Mouse (Mus musculus) heart, embryonic 16.5 days (tissue): ENCODE data around the gene Gm8909. TPM values are rescaled to one million over a fixed set of nuclear protein-coding genes. Genes with fewer than 3 reads are reported as not detected.
A peak's percentile ranks its signal among the peaks of the same experiment; 100 is the strongest.

Source experiments
- ATAC-seq: fragments of 200-750 bp; cut with Nextera tagmentation; replicated peaks from 2 replicates; pipeline ENCODE4 v1.8.0; 2017; ENCODE audit warnings: moderate number of reproducible peaks; ENCODE audit not compliant: insufficient read depth, low FRiP score; ENCODE audit errors: extremely low read depth
- H3K27ac ChIP-seq: fragments of 300-500 bp; sonication (generic); 2 replicates; pipeline ENCODE4 v1.5.1; 2014; ENCODE audit warnings: mild to moderate bottlenecking, low read length, control low read depth, moderate library complexity
- H3K27me3 ChIP-seq: fragments of 300-500 bp; sonication (generic); 2 replicates; pipeline ENCODE4 v1.6.1; 2014; ENCODE audit warnings: low read length, mixed read lengths; ENCODE audit not compliant: control insufficient read depth, insufficient read depth
- H3K36me3 ChIP-seq: fragments of 300-500 bp; sonication (generic); 2 replicates; pipeline ENCODE4 v1.6.1; 2014; ENCODE audit not compliant: control insufficient read depth, insufficient read depth
- H3K4me1 ChIP-seq: fragments of 300-500 bp; sonication (generic); 2 replicates; pipeline ENCODE4 v1.6.1; 2014; ENCODE audit warnings: low read length, mixed read lengths; ENCODE audit not compliant: control insufficient read depth, insufficient read depth
- H3K4me2 ChIP-seq: fragments of 300-500 bp; sonication (generic); 2 replicates; pipeline ENCODE4 v1.6.1; 2014; ENCODE audit warnings: low read depth, mild to moderate bottlenecking, control low read depth, low read length
- H3K4me3 ChIP-seq: fragments of 300-500 bp; sonication (generic); 2 replicates; pipeline ENCODE4 v1.5.1; 2014; ENCODE audit warnings: mild to moderate bottlenecking, control low read depth, low read length
- H3K9ac ChIP-seq: fragments of 300-500 bp; sonication (generic); 2 replicates; pipeline ENCODE4 v1.6.1; 2014; ENCODE audit warnings: low read length, control low read depth
- H3K9me3 ChIP-seq: fragments of 300-500 bp; sonication (generic); replicated peaks from 2 replicates; pipeline ENCODE4 v1.6.1; 2016; ENCODE audit warnings: low read length; ENCODE audit not compliant: control insufficient read depth
- WGBS: fragments of 180-500 bp; shearing (Covaris S2); extraction: QIAGEN DNeasy Blood & Tissue Kit; methylation state at CpG from one replicate; pipeline ENCODE4 v1.1.7; 2014; 5-methylcytosine and 5-hydroxymethylcytosine counted together
- polyA plus RNA-seq: library from polyadenylated mRNA; unstranded; fragments of >200 nt; fragmentation: Nextera tagmentation; extraction: Ambion mirVana; gene quantifications from 2 replicates; pipeline ENCODE4 v1.2.1, GENCODE M21; 2015

The Gm8909 gene
- 1.8 and 1.9 TPM in 2 replicates for polyA plus RNA-seq

DNA sequence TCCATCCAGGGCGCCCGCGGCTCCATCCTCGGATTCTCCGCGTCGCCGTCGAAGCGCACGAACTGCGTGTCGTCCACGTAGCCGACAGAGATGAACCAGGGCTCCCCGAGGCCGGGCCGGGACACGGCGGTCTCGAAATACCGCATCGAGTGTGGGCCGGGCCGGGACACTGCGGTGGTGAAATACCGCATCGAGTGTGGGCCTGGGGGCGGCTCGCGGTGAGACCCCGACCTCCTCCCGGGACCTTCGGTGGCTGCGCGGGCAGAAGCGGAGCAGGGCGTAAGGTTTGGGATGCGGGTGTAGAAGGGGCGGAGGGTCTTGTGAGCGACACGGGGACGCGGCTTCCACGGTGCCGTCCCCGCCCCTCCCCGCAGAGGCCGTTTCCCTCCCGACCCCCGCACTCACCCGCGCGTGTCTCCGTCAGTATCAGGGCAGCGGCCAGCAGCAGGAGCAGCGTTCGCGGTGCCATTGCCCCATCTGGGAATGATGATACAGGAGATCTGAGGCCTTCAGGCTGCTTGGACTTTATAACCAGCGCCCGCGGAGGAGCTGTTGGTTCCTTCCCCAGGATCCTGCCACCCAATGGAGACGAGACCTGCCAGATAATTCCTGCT, at the start of gene Gm8909:
Gm8909 (minus strand) TSS at position 499 of the 614 bp plus-strand sequence.
- H3K9me3 ChIP-seq, result no peaks in the 10 kb centered on the region
- H3K27ac ChIP-seq, result no peak within 1 kb of the TSS
- ATAC-seq, result no peak
- H3K4me1 ChIP-seq, result peaks cover 3% of the 10 kb centered on the region; the same call in 1 of the 2 replicates
- peak within 1 kb of the TSS; percentile 55 for H3K4me3 ChIP-seq
- no peak within 1 kb of the TSS for H3K9ac ChIP-seq
- no peaks in the 10 kb centered on the region for H3K36me3 ChIP-seq
- peak within 1 kb of the TSS; percentile 63 for H3K4me2 ChIP-seq
- 3% methylated on average over 56 of the region's 63 CpGs for WGBS
- H3K27me3 ChIP-seq, result peaks cover 52% of the 10 kb centered on the region

DNA sequence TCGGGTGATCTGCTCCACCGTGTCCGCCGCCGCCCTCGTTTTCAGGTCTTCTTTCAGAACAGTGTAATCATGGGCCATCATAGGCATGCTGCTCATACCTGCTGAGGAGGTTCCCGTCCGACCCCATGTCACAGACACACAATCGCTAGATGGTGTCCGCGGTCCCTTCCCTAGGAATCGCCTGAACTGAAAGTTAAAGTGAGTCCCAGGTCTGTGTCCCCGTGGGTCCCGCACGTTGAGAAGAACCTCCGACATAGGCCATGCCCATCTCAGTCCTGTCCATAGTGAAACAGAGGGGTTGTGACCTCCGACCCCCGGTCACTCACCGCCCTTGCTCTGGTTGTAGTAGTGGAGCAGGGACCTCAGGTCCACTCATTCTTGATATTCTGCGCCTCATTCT, 47.2 kb upstream of the Gm8909 start:
- ATAC-seq, result no peak
- peak overlapping the region; percentile 1; the same call in 1 of the 2 replicates for H3K4me3 ChIP-seq
- peak overlapping the region; percentile 18; the same call in 1 of the 2 replicates for H3K4me2 ChIP-seq
- 4% methylated on average over 20 of the region's 20 CpGs for WGBS
- H3K9me3 ChIP-seq, result no peaks in the 10 kb centered on the region
- peaks cover 51% of the 10 kb centered on the region for H3K27me3 ChIP-seq
- H3K4me1 ChIP-seq, result no peaks in the 10 kb centered on the region; the same call in 1 of the 2 replicates
- H3K27ac ChIP-seq, result no peak overlapping the region
- no peaks in the 10 kb centered on the region for H3K36me3 ChIP-seq
- no peak overlapping the region for H3K9ac ChIP-seq

DNA sequence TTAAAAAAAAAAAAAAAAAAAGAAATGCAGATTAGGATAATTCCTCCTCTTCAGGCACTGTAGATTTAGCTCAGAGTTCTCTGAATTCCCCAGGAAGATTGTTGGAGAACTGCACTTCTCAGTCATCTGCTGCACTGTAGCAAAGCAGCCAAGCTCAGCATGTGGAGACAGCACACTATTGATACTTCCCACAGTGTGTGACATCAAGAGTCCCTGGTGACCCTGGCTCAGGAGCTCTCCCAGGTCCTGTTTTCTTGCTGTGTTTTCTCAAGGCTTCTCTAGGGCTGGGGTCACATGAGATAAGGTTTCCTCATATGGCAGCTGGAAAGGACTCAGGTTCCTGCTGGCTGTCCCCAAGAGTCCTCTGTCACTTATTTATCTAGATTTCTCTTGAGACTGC, 38.5 kb upstream of the Gm8909 start:
- Histone ChIP-seq H3K27ac (no peak overlapping the region), H3K36me3 (no peaks in the 10 kb centered on the region), H3K27me3 (peaks cover 25% of the 10 kb centered on the region), H3K4me3 (no peak overlapping the region), H3K4me2 (no peak overlapping the region), H3K9ac (no peak overlapping the region), H3K9me3 (no peaks in the 10 kb centered on the region), H3K4me1 (0 out of 2 replicates have a peak, but pooled peaks cover 3% of the 10 kb centered on the region)
- ATAC-seq, result no peak

DNA sequence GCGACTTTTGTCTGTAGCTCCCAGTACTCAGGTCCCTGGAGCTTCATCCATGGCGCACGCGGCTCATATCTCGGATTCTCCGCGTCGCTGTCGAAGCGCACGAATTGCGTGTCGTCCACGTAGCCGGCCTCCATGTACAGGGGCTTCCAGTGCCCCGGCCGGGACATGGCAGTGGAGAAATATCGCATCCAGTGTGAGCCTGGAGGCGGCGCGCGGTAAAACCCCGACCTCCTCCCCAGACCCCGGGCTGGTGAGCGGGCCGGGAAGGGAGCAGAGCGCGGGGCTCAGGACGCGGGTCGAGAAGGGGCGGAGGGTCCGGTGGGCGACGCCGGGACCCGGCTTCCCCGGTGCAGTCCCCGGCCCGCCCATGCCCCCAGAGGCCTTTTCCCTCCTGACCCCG, 37.5 kb upstream of the Gm8909 start:
- H3K4me3 ChIP-seq, result peak overlapping the region; percentile 59
- peak overlapping the region; percentile 66 for H3K4me2 ChIP-seq
- 0 out of 2 replicates have a peak, but pooled peaks have one; percentile 6 for ATAC-seq
- peaks cover 28% of the 10 kb centered on the region for H3K27me3 ChIP-seq
- H3K36me3 ChIP-seq, result no peaks in the 10 kb centered on the region
- no peaks in the 10 kb centered on the region for H3K9me3 ChIP-seq
- H3K27ac ChIP-seq, result no peak overlapping the region
- H3K4me1 ChIP-seq, result 0 out of 2 replicates have a peak, but pooled peaks cover 3% of the 10 kb centered on the region
- 2% methylated on average over 40 of the region's 41 CpGs for WGBS
- peak overlapping the region; percentile 30 for H3K9ac ChIP-seq

DNA sequence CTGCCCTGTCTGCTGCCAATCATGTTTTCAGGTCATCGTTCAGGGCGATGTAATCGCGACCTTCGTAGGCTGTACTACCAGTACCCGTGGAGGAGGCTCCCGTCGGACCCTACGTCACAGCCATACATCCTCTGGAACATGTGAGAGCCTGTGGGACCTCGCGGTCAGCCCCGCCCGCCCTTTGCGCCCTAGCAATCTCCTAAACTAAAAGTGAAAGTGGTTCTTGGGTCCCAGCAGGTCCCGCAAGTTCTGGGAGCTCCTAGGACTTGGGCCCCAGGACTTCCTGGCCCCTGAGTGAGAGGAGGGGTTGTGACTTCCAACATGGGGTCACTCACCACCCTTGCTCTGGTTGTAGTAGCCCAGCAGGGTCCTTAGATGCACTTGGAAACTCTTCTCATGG, 37.1 kb upstream of the Gm8909 start:
- ATAC-seq, result 0 out of 2 replicates have a peak, but pooled peaks have one; percentile 23

DNA sequence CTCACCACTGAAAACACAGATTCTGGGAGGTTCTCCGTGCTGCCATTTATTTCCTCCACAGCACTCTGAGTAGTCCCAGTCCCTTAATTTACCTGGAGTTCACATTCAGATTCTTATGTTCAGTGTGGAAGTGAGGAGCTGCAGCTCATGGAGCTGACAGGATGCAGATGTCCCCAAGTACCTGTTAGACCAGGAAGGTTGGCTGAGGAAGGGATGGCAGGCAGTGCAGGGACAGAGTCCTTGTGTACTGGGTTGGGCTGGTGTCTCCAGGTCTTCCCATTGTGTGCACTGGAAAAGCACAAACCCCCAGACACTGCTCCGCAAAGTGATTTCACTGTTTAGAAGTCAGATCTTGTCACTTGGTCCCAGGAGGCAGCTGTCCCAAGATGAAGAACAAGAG, 33.5 kb upstream of the Gm8909 start:
- Histone ChIP-seq H3K9me3 (no peaks in the 10 kb centered on the region), H3K27me3 (peaks cover 25% of the 10 kb centered on the region), H3K9ac (no peak overlapping the region), H3K36me3 (no peaks in the 10 kb centered on the region), H3K4me2 (no peak overlapping the region), H3K4me3 (no peak overlapping the region), H3K27ac (no peak overlapping the region), H3K4me1 (0 out of 2 replicates have a peak, but pooled peaks cover 3% of the 10 kb centered on the region)
- WGBS, result 86% methylated on average over 2 of the region's 2 CpGs
- no peak for ATAC-seq

More for the DNA sequence above, 37.1 kb upstream of the Gm8909 start:
- H3K27ac ChIP-seq, result no peak overlapping the region
- H3K4me3 ChIP-seq, result peak overlapping the region; percentile 59
- H3K9ac ChIP-seq, result peak overlapping the region; percentile 30
- no peaks in the 10 kb centered on the region for H3K9me3 ChIP-seq
- WGBS, result under 1% methylated on average over 15 of the region's 15 CpGs
- H3K27me3 ChIP-seq, result peaks cover 28% of the 10 kb centered on the region
- H3K36me3 ChIP-seq, result no peaks in the 10 kb centered on the region
- peak overlapping the region; percentile 66 for H3K4me2 ChIP-seq
- 0 out of 2 replicates have a peak, but pooled peaks cover 3% of the 10 kb centered on the region for H3K4me1 ChIP-seq

DNA sequence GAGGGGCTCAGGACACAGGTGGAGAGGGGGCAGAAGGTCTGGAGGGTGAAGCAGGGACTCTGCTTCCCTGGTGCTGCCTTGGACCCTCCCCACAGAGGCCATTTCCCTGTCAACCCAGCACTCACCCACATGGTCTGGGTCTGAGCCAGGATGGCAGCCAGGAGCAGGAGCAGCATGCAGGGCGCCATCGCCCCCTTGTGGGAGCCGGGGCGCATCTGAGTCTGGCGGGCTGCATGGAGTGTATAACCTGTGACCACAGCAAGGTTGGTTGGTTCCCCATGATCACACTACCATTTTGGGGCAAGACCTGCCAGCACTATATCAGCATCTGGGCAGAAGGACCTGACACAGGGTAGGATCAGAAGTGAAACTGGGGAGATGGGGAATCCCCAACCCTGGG, 30.0 kb upstream of the Gm8909 start:
- ATAC-seq, result peak; percentile 31; the same call in 1 of the 2 replicates
- peaks cover 14% of the 10 kb centered on the region for H3K27me3 ChIP-seq
- 9% methylated on average over 5 of the region's 5 CpGs for WGBS

DNA sequence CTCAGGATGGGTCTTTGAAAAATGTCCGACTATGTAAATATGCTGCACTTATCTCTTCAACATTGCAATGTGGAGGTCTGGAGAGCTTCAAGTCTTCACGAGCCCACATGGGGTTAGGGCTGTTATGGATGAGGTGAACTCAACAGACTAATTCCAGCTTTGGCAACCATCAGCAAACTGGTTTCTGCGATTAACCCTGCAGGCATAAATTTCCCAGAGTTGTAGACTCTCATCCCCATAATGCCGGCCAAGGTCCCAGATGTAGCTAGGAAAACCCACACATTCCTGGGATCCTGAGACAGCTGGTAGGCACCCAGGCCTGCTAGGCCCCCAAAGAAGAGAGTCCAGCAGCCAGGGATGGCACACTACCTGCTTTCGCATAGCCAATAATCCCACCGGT, 26.1 kb upstream of the Gm8909 start:
- H3K9ac ChIP-seq, result no peak overlapping the region
- peaks cover 19% of the 10 kb centered on the region for H3K27me3 ChIP-seq
- H3K27ac ChIP-seq, result no peak overlapping the region
- no peak overlapping the region for H3K4me2 ChIP-seq
- no peaks in the 10 kb centered on the region for H3K36me3 ChIP-seq
- no peaks in the 10 kb centered on the region for H3K4me1 ChIP-seq
- no peak overlapping the region for H3K4me3 ChIP-seq
- ATAC-seq, result no peak
- no peaks in the 10 kb centered on the region for H3K9me3 ChIP-seq
- 57% methylated on average over 6 of the region's 6 CpGs for WGBS

More for the DNA sequence above, 30.0 kb upstream of the Gm8909 start:
- Histone ChIP-seq H3K4me1 (no peaks in the 10 kb centered on the region), H3K4me3 (no peak overlapping the region), H3K9ac (no peak overlapping the region), H3K4me2 (no peak overlapping the region), H3K36me3 (no peaks in the 10 kb centered on the region), H3K27ac (no peak overlapping the region), H3K9me3 (no peaks in the 10 kb centered on the region)

DNA sequence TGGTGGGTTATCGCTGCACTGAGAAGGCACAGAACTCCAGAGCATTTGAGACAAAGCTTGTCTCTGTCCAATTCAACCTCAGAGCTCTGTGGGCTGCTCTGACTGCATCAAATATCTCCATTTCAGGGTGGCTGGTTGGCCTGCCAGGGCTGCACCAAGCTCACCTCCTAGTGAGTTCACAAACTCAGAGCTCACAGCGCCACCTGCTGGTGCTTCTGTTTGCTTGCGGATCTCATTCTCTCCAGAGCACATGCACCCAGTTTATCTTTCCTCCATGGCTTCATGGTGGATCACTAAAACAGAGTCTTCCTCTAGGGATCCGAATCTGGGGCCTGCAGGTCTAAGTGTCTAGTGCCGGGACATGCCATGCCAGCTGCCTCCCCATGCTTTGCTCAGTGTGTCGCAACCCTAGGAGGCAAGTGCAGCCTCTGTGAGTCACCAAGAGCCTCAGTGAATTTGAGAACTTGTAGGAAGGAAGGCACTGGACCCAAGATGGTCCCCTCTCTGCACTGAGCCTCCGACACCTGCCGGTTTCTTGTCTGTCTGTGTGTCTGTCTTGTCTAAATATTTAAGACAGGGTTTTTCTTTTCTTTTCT, 25.3 kb upstream of the Gm8909 start:
- peaks cover 25% of the 10 kb centered on the region for H3K27me3 ChIP-seq
- H3K4me2 ChIP-seq, result no peak overlapping the region
- H3K9me3 ChIP-seq, result no peaks in the 10 kb centered on the region
- H3K9ac ChIP-seq, result no peak overlapping the region
- H3K4me1 ChIP-seq, result no peaks in the 10 kb centered on the region
- no peaks in the 10 kb centered on the region for H3K36me3 ChIP-seq
- whole genome bisulfite sequencing, result 29% methylated on average over 8 of the region's 8 CpGs
- H3K4me3 ChIP-seq, result no peak overlapping the region
- no peak overlapping the region for H3K27ac ChIP-seq
- peak; percentile 43 for ATAC-seq
